Mouse (Mus musculus) cerebellum, postnatal 14 days (tissue): ENCODE data around the gene Olfr1026.

ENCODE experiments used
- DNase-seq, 2 experiments: peaks; one replicate each; pipeline ENCODE4 v3.0.0; 2021; ENCODE audit warnings: mixed read lengths in 2 of 2

Gene Olfr1026

GRCm38 (mm10) chr2:85921258-85921657, at the start of gene Olfr1026:
Gene Olfr1026 (plus strand): TSS chr2:85921558.
- no peak for DNase-seq

- DNase-seq = no peak
Measured at GRCm38 (mm10) chr2:85885340-85885739, 36.0 kb upstream of the Olfr1026 start, which contains the start of gene Olfr1023. Gene Olfr1023 (plus strand): TSS chr2:85885640.

- DNase-seq = no peak
Measured at GRCm38 (mm10) chr2:85904952-85905351, 16.4 kb upstream of the Olfr1026 start, which contains the start of gene Olfr1024. Gene Olfr1024 (minus strand): TSS chr2:85905052.

- no peak for DNase-seq
Measured at GRCm38 (mm10) chr2:85913197-85913596, 8.2 kb upstream of the Olfr1026 start.

- no peak for DNase-seq
Measured at GRCm38 (mm10) chr2:85914893-85915292, 6.5 kb upstream of the Olfr1026 start, which contains the start of gene Olfr1025-ps1. Gene Olfr1025-ps1 (plus strand): TSS chr2:85915193.

- no peak for DNase-seq
Measured at GRCm38 (mm10) chr2:85950137-85950536, 28.8 kb downstream of the Olfr1026 start, which contains the start of gene Olfr1028. Gene Olfr1028 (plus strand): TSS chr2:85950437.

- no peak for DNase-seq
Measured at GRCm38 (mm10) chr2:85973595-85973994, 52.2 kb downstream of the Olfr1026 start, which contains the start of gene Olfr1029. Gene Olfr1029 (plus strand): TSS chr2:85973895.
